Mouse (Mus musculus) spleen, postnatal 4 days (tissue): ENCODE measurements at regions not wholly inside any gene's neighbourhood (a gene's known extent, or its start where the extent isn't known, plus 50 kb on each side); places are given as distances from the start of the nearest gene placed in this dataset.
"Not testable (repeated sequence)": the region's sequence is repeated elsewhere in the genome, so short reads cannot be mapped to it uniquely, and the experiment has no call there.

Source experiments
- DNase-seq, 2 experiments: peaks; one replicate each; pipeline ENCODE4 v3.0.0; 2022; ENCODE audit warnings: low spot score in 2 of 2

DNA sequence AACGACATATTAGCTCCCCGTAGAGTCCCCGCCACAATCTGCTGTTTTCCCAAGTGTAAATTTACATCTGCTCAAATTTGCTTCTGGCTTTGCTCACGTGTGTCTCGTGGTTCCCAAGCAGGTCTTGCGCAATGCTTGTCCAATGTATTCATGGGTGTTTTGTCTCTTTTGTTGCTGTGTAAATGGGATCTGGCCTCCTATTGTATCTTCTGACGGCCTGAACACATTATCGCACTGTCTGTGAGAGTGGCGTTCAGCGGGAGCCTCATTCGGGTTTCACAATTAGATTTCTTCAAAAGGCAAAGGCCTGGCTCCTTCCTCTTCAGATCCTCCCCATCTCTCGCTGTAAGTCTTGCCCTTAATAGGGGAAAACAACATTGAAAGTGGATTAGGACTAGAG is 274.5 kb downstream of the Fam19a5 start:
- no peak for DNase-seq

DNA sequence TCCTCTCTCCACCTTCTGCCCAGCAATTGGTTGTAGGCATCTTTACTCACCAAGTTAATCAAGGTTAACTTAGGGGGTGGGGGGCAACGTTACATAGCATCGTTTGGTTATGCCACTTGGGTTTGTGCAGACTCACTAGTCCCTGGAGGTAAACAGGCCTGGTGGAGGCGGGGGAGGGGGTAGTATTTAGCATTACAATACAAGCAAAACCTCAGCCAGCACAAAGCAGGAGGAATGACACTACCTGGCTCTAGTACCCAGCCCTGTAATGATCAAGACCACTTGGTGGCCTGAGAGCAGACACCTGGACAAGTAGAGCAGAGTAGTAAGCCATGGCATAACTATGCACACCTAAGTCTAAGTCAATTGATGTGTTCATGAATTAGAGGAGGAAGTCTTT is 298.0 kb downstream of the Fam19a5 start:
- DNase-seq, result no peak

DNA sequence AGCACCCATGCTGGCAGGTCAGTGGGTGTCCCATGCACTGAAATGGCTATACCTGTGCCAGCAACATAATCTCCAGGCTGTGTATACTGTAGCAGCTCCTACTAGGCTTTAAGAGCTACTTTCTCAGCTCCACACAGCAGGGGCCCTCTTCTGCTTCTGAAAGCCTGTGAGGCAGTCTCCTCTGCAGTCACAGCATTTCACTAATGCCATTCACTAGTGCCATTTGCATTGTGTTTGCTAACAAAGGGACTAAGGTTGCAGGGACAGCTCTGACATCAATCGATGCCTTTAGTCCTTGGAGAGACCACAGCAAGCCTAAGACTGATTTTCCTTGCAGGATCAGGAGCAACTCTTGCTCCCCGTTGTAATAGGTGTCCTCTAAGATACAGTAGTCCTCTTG is 315.0 kb downstream of the Fam19a5 start:
- no peak for DNase-seq

DNA sequence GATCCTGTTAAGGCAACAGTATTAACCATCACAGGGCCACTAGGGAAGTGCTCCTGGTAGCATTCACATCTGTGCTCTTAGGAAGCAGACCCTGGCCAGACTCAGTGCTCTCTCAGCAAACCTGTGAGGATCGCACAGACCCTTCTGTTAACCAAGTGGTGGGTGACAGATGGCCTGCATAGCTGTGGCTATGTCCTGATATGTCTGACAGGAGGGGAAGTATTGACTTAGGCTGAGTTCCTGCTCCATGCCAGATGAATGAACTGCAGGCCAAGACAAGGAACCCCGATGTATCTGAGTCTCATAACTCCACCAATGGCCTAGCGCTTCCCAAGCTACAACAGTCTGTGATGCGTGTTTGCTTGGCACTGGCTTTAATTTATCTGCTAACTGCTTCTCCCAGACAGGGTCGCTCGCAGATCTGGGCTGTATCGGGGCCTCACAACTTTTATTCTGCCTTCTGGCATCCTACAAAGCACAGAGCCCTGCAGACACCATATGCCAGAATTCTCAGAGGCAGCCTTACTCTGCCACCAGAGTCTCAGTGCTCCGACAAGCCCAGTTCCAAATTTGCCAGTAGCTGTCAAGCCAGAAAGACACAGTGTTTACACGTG is 332.3 kb downstream of the Fam19a5 start:
- no peak for DNase-seq

DNA sequence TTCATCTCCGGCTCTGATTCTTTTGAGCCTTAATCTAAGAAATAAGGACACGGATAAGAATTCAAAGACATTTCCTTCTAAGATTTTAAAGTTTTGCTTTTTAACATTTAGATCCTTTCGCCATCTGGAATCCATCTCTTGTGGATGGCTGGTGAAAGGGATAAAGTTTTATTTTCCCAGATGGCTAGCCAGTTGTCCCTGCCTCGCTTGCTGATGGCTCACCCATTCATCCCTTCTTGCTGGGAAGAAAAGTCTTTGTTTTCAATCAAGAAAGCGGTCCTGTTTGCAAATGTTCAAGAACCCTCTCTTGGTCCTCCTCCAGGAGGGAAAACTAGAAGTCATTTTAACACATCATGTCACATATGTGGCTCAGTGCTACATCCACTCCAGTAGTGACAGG is 346.8 kb downstream of the Fam19a5 start:
- no peak for DNase-seq

DNA sequence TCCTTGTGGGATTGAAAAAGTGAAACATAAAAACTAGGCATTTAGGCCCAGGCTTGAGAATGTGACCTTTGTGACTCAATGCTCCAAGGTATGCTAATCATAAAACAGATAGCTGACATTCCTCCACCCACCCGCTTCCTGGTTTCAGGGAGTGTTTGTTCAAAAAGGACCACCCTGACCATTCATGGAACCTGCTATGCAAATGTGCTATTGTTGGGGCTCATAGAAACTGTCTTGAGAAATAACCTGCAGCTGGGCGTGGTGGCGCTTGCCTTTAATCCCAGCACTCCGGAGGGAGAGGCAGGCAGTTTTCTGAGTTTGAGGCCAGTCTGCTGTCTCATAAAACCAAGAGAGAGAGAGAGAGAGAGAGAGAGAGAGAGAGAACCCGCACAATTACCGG is 350.8 kb downstream of the Fam19a5 start:
- DNase-seq, result not testable (repeated sequence)

DNA sequence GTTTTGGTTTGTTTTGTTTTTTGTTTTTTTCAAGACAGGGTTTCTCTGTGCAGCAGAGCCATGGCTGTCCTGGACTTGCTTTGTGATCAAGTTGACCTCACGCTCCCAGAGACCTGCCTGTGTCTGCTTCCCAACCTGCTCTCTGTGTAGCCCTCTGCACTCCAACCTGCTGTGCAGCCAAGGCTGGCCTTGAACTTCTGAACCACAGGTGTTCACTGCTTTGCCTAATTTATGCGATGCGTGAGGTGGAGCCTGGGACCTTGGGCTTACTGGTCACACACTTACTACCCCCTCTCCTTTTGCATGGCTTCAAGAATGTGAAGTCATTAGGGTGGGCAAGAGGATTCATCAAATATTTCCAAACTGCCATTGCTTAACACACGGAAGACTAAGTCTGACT is 354.6 kb downstream of the Fam19a5 start:
- DNase-seq, result no peak

DNA sequence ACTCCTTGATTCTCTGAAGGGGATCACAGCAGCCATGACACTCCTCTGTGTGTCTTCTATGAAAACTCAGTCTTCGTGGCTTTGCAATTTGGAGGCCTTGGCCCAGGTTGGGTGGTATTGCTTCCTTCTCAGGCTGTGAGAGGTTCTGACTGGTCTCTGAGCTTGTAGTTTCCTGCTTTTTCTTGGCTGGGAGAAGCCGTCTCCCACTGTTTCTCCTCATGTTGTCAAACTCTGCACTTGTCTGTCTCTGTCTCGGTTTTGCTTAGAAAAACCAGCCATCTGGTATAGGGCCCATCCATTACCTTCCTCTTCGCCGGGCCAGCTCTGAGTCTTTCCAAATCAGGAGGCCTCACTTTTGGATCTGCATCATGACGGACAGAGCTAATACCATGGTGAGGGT is 360.3 kb downstream of the Fam19a5 start:
- DNase-seq, result no peak

DNA sequence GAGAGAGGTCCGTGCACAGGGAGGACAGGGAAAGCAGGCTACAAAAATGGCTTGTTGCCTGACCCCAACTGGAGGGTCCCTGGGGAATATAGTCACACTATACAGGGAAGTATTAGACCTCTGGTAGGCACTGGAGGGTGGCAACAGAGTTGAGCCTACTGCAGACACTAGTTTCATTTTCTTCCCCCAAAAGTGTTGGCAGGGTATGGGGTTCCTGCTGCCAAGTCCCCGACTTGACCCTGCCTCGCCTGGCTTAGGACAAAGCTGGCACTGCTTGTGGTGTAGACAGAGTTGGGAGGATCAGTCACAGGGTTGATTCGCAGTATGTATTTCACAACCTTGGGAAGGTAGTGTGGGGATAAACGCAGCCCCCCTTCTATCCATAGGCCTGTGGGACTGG is 362.2 kb downstream of the Fam19a5 start:
- DNase-seq, result no peak

DNA sequence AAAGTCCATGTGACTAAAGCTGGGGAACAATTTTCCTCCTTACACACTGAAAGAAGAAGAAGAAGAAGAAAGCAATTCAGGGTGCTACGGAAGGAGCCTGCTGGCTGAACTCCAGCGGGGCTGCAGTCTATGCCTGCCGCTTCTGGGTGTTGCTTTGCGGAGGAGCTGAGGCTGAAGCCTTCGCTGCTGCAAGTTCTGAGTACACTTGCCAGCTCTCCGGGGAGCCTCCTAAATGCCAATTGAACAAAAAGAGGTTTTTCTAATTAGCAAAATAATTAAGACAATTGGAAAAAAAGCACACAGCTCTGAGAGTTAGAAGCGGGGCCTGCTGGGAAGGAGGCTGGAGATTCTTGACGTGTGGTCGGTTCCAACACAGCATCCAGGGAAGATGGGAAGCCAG is 378.0 kb downstream of the Fam19a5 start:
- DNase-seq, result no peak

DNA sequence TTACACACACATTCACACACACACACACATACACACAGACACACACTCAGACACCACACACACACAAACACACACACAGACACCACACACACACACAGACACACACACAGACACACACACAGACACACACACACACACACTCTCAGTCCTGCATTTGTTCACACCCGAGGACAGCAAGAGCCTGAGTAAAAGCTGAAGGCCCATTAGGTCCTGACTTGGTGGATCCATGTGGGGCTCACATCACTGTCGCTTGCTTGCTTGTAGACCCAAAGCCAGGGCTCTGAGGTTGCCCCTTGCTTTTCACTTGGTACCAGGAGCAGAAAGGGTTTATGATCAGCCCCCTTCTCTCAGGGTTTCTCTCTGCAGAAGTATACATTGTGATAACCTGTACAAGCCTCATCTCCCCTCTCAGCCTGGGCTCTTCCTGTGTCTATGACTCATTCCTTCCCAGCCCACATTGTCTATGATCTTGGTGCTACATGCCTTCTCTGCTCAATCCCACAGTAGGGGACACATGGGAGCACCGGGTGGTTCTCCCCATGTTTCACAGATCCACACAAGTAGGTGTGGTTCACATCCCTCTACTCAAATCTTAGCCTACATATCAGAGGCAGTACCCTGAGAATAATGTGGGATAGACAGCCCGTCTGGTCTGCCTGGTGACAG is 378.8 kb downstream of the Fam19a5 start:
- DNase-seq, result no peak

DNA sequence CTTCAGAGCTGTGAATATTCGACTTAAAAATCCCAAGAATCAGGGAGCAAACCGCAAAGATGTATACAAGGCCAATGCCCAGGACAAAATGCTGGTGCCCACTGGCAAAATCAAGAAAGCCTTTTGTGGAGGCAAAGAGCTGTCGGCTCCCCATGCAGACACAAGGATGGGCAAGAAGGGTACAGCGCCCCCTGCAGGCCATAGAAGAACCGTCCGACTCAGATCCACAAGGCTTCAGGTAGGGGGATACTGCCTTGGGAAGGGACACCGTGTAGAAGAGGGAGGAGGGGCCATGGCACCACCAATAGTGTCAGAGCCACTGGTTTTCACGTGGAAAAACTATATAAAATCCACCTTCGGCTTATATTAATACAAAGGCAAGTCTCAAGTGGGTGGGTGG is 379.8 kb downstream of the Fam19a5 start:
- DNase-seq, result no peak

DNA sequence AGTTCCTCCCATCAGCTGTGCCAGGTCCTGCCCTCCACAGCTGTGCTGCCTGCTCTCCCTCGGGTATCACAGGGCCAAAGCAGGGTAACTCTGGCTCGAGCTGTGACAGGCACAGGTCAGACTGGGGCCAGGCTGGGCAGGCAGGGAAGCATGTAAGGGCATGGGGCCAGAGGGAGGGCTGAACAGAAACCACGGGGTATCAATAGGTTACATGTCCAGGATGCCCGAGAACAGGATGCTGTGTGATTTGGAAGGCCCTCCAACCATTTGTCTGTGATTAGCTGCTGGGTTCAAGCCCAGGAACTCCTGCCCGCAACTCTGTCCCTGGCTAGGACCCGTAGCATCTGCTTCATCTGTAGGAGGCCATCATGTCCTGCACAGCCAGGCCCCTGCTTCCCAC is 391.9 kb downstream of the Fam19a5 start:
- DNase-seq, result no peak

DNA sequence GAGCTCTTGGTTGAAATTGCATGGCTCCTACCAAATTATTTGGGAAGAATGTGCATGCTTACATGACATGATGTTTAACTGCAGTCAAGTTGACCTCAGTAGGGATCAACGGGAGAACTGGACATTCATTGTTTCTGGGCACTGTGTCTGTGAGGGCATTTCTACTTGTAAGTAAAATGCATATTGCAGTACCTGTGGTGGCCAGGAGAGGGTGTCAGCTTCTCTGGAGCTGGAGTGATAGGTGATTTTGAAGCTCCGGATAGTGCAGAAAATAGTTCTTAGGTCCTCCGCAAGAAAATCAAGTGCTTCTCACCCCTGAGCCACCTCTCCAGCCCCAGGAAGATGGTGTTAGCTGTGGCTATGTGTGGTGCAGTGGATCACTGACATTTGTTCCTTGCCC is 396.7 kb downstream of the Fam19a5 start:
- no peak for DNase-seq

DNA sequence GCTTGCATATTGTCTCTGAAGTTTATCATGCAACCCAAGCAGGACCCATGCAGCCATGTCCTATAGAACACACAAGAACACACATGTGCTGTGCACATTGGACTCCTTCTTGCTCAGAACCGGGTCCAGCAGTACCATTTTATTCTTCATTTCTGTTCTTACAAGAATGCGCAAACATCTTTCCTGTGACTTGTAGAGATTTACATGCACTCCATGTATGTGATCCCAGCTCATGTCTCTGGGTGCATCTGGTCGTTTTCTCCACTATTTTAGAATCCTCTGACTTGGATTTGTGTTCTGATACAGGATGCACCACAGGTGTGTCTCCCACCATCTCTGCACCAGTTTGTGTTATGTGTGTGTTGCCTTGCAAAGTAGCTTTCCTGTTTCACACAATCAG is 408.4 kb downstream of the Fam19a5 start:
- DNase-seq, result no peak

DNA sequence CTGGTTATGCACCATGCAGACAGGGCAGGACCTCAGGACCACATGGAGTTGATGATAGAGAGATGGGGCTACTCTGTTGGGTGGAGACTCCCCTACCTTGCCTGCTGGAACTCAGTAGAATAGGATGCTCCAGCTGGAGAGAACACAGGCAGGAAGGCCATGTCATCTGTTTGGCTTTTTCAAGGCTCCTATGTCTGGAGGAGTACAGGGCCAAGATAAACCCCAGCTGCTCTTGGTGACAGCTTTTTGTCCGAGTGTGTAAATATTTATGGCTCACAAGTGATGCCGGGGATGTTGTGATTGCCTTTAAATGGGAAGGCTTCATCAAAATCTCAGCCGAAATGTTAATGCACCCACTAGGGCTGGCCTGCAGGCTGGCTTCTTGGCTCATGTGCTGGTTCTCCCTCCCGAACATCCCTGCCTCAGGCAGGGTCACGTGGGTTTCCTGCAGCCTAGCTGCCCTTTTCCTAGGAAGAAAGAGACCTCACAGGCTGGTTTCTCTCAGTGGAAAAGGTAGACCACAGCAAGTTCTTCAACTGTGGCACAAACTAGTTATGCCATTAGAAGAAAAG is 411.7 kb downstream of the Fam19a5 start:
- DNase-seq, result no peak

DNA sequence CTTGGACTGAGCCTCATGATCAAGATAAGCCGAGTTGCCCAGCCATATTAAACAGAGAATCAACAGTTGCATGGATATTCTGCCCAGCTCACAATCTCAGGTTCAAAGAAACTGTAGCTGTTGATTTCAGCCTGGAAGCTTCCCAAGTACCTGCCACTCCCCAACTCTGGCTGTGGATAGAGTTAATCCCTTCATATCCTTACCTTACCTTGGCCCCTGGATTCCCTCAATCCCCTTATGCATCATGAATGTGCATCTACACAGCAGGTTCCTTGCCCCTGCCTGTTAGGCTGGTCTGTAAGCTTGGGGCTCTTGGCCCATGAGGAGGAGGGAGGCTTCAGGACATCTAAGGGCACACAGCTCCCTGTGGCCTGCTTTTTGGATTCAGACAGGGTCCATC is 414.8 kb downstream of the Fam19a5 start:
- no peak for DNase-seq

DNA sequence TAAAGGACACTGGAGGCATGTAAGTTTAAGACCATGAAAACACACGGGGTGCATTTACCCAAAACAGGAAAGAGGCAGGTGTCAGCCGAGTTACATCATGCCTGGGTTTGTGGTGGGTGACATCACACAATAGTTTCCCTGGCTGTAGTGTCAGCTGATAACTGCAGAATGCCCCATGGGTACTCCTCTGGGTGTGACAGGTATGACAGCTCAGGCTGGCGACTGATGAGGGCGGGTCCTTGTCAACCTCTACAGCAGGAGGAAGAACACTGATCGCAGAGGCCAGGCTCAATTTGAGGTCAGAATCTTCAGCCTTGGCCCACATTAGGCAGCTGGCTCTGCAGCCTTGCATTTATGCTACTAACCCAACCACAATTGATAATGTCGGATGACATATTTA is 428.5 kb downstream of the Fam19a5 start:
- no peak for DNase-seq

DNA sequence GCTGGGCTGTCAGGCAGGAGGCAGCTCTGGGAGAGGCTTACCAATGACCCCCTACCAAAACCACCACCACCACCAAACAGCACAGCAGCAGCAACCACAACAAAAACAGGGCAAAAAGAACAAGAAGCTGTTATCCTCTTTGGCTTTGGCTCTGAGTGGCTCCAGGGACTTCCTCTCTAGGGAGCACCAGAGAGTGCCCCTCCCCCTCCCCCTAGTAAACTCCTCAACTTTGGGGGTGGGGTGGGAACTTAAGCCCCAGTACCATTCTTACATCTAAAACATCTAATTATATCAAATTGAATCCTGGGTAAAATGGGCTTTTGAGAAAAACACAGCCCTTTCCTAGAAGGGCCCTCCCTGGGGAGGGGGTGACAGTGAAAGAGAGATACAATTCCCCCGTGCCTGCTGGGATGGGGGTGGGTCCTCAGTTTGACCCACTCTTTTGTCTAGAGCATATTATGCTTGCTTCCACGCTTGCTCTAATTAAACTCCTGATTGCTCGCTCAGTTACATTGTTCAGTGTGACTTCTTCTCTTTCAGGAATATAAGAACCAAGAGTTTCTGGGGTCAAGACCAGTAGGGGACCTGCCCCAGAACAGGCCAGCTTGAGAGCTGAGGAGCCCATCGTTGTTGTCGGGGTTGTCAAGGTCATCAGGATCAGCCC is 443.4 kb downstream of the Fam19a5 start:
- no peak for DNase-seq

DNA sequence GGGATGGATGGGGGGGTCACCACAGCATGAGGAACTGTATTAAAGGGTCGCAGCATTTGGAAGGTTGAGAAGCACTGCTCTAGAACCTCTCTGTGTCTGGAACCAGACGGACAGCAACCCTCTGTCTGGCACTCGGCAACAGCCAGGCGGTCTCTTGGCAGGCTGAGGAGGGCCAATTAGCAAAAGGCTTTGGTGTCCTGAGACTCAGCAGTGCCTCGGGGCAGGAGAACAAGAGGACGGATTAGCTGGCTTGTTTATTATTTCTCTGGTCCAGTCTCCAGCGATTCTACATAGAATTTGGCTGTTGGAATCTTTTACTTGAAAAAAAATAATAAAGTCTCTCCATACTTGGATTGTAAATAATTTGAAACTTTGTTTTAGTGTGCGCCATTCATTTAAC is 450.4 kb downstream of the Fam19a5 start:
- DNase-seq, result no peak

DNA sequence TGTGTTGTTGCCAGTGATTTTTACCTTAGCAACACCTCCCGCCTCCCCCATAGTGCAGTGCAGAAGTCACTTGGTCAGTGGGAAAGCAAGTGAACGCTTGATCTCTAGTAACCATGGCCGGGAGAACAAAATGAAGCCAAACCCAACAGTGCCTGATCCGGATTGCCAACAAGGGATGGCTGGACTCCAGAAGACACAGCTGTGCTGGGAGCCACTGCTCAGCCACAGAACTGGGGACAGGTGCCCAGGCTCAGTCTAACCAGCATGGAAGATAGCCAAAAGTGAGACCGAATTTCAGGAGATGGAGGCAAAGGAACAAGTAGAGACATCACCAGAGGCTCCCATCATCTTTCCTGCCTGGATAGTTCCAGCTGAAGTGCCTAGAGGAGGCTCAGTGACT is 473.0 kb downstream of the Fam19a5 start:
- DNase-seq, result no peak

DNA sequence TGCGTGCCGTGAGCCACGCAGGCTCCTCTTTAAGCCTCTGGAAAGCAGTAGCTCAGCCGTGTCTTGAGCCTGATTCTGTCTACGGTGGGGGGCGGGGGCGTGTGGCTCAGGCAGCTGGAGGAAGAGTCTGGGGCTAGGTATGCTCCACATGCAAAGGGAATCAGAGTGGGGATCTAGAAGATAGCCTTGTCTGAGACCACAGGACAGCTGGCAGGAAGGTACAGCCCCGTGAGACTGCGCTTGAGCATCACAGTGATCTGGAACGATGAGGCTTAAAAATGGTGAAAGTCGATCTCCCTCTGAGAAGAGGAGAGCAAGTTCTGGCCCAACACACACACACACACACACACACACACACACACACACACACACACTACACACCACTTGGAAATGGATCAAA is 488.7 kb downstream of the Fam19a5 start:
- no peak for DNase-seq

DNA sequence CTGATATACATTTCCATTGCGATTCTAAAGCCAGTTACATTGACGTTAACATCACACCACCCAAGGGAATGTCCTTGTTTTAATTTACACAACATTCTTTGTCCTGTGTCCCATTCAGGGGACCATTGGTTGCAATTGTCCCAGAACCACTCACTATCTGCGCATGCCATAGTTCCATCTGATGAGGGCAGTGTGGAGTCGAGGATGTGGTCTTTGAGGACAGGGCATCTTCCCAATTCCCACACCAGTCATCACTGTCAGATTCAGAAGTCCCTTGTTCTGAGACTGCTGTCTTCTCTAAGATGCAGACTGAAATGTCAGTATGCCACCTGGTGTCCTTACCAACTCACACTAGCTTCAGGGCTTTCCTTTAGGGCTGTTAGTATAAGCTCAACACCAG is 489.6 kb downstream of the Fam19a5 start:
- no peak for DNase-seq
